Mouse (Mus musculus) embryonic facial prominence, embryonic 12.5 days (tissue): ENCODE data around the gene Cyba. TPM values are rescaled to one million over a fixed set of nuclear protein-coding genes. Genes with fewer than 3 reads are reported as not detected.

Experiments
- ATAC-seq: fragments of 200-750 bp; cut with Nextera tagmentation; 2 replicates; pipeline ENCODE4 v1.8.0; 2017; ENCODE audit not compliant: insufficient number of reproducible peaks, insufficient read depth, low FRiP score, low TSS enrichment
- H3K27ac ChIP-seq: fragments of 300-500 bp; sonication (generic); 2 replicates; pipeline ENCODE4 v1.5.1; 2016; ENCODE audit warnings: mild to moderate bottlenecking
- H3K27me3 ChIP-seq: fragments of 300-500 bp; sonication (generic); 2 replicates; pipeline ENCODE4 v1.6.1; 2016; ENCODE audit warnings: mild to moderate bottlenecking, moderate library complexity
- H3K36me3 ChIP-seq: fragments of 300-500 bp; sonication (generic); 2 replicates; pipeline ENCODE4 v1.6.1; 2016; ENCODE audit warnings: mild to moderate bottlenecking
- H3K4me1 ChIP-seq: fragments of 300-500 bp; sonication (generic); 2 replicates; pipeline ENCODE4 v1.6.1; 2016
- H3K4me2 ChIP-seq: fragments of 300-500 bp; sonication (generic); replicated peaks from 2 replicates; pipeline ENCODE4 v1.6.1; 2016; ENCODE audit warnings: mild to moderate bottlenecking, moderate library complexity
- H3K4me3 ChIP-seq: fragments of 300-500 bp; sonication (generic); 2 replicates; pipeline ENCODE4 v1.5.1; 2016; ENCODE audit warnings: mild to moderate bottlenecking
- H3K9ac ChIP-seq: fragments of 300-500 bp; sonication (generic); 2 replicates; pipeline ENCODE4 v1.6.1; 2016; ENCODE audit warnings: mild to moderate bottlenecking, moderate library complexity
- H3K9me3 ChIP-seq: fragments of 300-500 bp; sonication (generic); 2 replicates; pipeline ENCODE4 v1.6.1; 2016; ENCODE audit warnings: mild to moderate bottlenecking, moderate library complexity
- WGBS: fragments of 180-500 bp; shearing (Covaris S2); methylation state at CpG from one replicate; pipeline ENCODE4 v1.1.7; 2016; 5-methylcytosine and 5-hydroxymethylcytosine counted together
- polyA plus RNA-seq: library from polyadenylated mRNA; unstranded; fragments of >200 nt; fragmentation: Nextera tagmentation; extraction: Ambion mirVana; gene quantifications from 2 replicates; pipeline ENCODE4 v1.2.1, GENCODE M21; 2016

Gene Cyba
- polyA plus RNA-seq, 1 experiment from 2014 or later = 88.3 TPM

- no peak overlapping the region for H3K9ac ChIP-seq
- H3K36me3 ChIP-seq = peaks cover 37% of the 10 kb centered on the region
- 45% methylated on average over 12 of the region's 12 CpGs for WGBS
- no peak overlapping the region for H3K4me2 ChIP-seq
- no peak overlapping the region for H3K4me3 ChIP-seq
- no peak for ATAC-seq
- H3K27me3 ChIP-seq = peaks cover 47% of the 10 kb centered on the region
- H3K27ac ChIP-seq = no peak overlapping the region
- H3K9me3 ChIP-seq = no peaks in the 10 kb centered on the region
- H3K4me1 ChIP-seq = peaks cover 12% of the 10 kb centered on the region
Observed at GRCm38 (mm10) chr8:122463651-122464640, 31.2 kb upstream of the Cyba start.

- Histone ChIP-seq H3K27me3 (peaks cover 57% of the 10 kb centered on the region), H3K27ac (no peak overlapping the region), H3K4me3 (no peak overlapping the region), H3K4me2 (no peak overlapping the region), H3K4me1 (peaks cover 12% of the 10 kb centered on the region), H3K9ac (no peak overlapping the region), H3K36me3 (peaks cover 25% of the 10 kb centered on the region), H3K9me3 (no peaks in the 10 kb centered on the region)
- ATAC-seq = no peak
- 66% methylated on average over 8 of the region's 8 CpGs for WGBS
Observed at GRCm38 (mm10) chr8:122462510-122462909, 29.8 kb upstream of the Cyba start.

GRCm38 (mm10) chr8:122461473-122462148, 28.9 kb upstream of the Cyba start:
- H3K4me2 ChIP-seq = no peak overlapping the region
- H3K4me1 ChIP-seq = peaks cover 12% of the 10 kb centered on the region
- H3K27ac ChIP-seq = no peak overlapping the region
- H3K9me3 ChIP-seq = no peaks in the 10 kb centered on the region
- no peak for ATAC-seq
- peaks cover 16% of the 10 kb centered on the region for H3K36me3 ChIP-seq
- no peak overlapping the region for H3K9ac ChIP-seq
- H3K4me3 ChIP-seq = no peak overlapping the region
- 54% methylated on average over 11 of the region's 11 CpGs for WGBS
- peaks cover 63% of the 10 kb centered on the region for H3K27me3 ChIP-seq

- Histone ChIP-seq H3K27me3 (peaks cover 69% of the 10 kb centered on the region), H3K27ac (0 out of 2 replicates have a peak within 1 kb of the TSS, but pooled peaks have one; percentile 36), H3K4me1 (peaks cover 12% of the 10 kb centered on the region), H3K9ac (peak within 1 kb of the TSS; percentile 5; the same call in 1 of the 2 replicates), H3K36me3 (peaks cover 9% of the 10 kb centered on the region; the same call in 1 of the 2 replicates), H3K9me3 (no peaks in the 10 kb centered on the region), H3K4me3 (peak within 1 kb of the TSS; percentile 29), H3K4me2 (peak within 1 kb of the TSS; percentile 57)
- 3% methylated on average over 56 of the region's 56 CpGs for WGBS
- peak; percentile 68 for ATAC-seq
Observed at GRCm38 (mm10) chr8:122460524-122461472, 28.1 kb upstream of the Cyba start, which contains the start of gene Snai3. Gene Snai3, minus strand, starts transcription at chr8:122460733.

GRCm38 (mm10) chr8:122459990-122460389, 27.3 kb upstream of the Cyba start:
- no peak for ATAC-seq
- Histone ChIP-seq H3K9me3 (no peaks in the 10 kb centered on the region), H3K4me2 (peak overlapping the region; percentile 57), H3K9ac (no peak overlapping the region), H3K4me3 (peak overlapping the region; percentile 29), H3K27me3 (peaks cover 71% of the 10 kb centered on the region), H3K27ac (0 out of 2 replicates have a peak overlapping the region, but pooled peaks have one; percentile 36), H3K4me1 (peaks cover 12% of the 10 kb centered on the region), H3K36me3 (peaks cover 2% of the 10 kb centered on the region; the same call in 1 of the 2 replicates)
- 27% methylated on average over 7 of the region's 7 CpGs for WGBS

- H3K27ac ChIP-seq = no peak overlapping the region
- H3K9me3 ChIP-seq = no peaks in the 10 kb centered on the region
- H3K4me3 ChIP-seq = no peak overlapping the region
- peaks cover 71% of the 10 kb centered on the region for H3K27me3 ChIP-seq
- no peak for ATAC-seq
- WGBS = 54% methylated on average over 6 of the region's 6 CpGs
- H3K36me3 ChIP-seq = no peaks in the 10 kb centered on the region
- H3K4me1 ChIP-seq = peaks cover 12% of the 10 kb centered on the region
- no peak overlapping the region for H3K9ac ChIP-seq
- H3K4me2 ChIP-seq = no peak overlapping the region
Observed at GRCm38 (mm10) chr8:122459218-122459900, 26.6 kb upstream of the Cyba start.

- H3K27ac ChIP-seq = no peak overlapping the region
- 69% methylated on average over 11 of the region's 11 CpGs for WGBS
- H3K9ac ChIP-seq = no peak overlapping the region
Observed at GRCm38 (mm10) chr8:122457171-122457570, 24.4 kb upstream of the Cyba start.

GRCm38 (mm10) chr8:122454409-122454808, 21.7 kb upstream of the Cyba start:
- WGBS = 88% methylated on average over 6 of the region's 6 CpGs
- H3K36me3 ChIP-seq = no peaks in the 10 kb centered on the region

More at GRCm38 (mm10) chr8:122457171-122457570, 24.4 kb upstream of the Cyba start:
- peaks cover 12% of the 10 kb centered on the region for H3K4me1 ChIP-seq
- H3K4me2 ChIP-seq = no peak overlapping the region
- H3K9me3 ChIP-seq = no peaks in the 10 kb centered on the region
- H3K4me3 ChIP-seq = no peak overlapping the region
- no peak for ATAC-seq
- H3K36me3 ChIP-seq = no peaks in the 10 kb centered on the region
- peaks cover 57% of the 10 kb centered on the region for H3K27me3 ChIP-seq

GRCm38 (mm10) chr8:122452154-122452553, 19.4 kb upstream of the Cyba start:
- H3K27me3 ChIP-seq = peaks cover 14% of the 10 kb centered on the region; the same call in 1 of the 2 replicates
- no peak for ATAC-seq

More at GRCm38 (mm10) chr8:122454409-122454808, 21.7 kb upstream of the Cyba start:
- H3K9me3 ChIP-seq = no peaks in the 10 kb centered on the region
- H3K4me3 ChIP-seq = no peak overlapping the region
- ATAC-seq = no peak
- peaks cover 29% of the 10 kb centered on the region for H3K27me3 ChIP-seq
- H3K4me1 ChIP-seq = no peaks in the 10 kb centered on the region
- no peak overlapping the region for H3K27ac ChIP-seq
- H3K4me2 ChIP-seq = no peak overlapping the region
- no peak overlapping the region for H3K9ac ChIP-seq

GRCm38 (mm10) chr8:122451161-122451703, 18.5 kb upstream of the Cyba start:
- peaks cover 8% of the 10 kb centered on the region; the same call in 1 of the 2 replicates for H3K27me3 ChIP-seq
- H3K27ac ChIP-seq = no peak overlapping the region
- H3K9me3 ChIP-seq = no peaks in the 10 kb centered on the region
- ATAC-seq = no peak
- H3K4me2 ChIP-seq = no peak overlapping the region
- H3K9ac ChIP-seq = no peak overlapping the region
- WGBS = 77% methylated on average over 7 of the region's 7 CpGs
- H3K36me3 ChIP-seq = no peaks in the 10 kb centered on the region
- no peaks in the 10 kb centered on the region for H3K4me1 ChIP-seq
- no peak overlapping the region for H3K4me3 ChIP-seq

More at GRCm38 (mm10) chr8:122452154-122452553, 19.4 kb upstream of the Cyba start:
- no peak overlapping the region for H3K27ac ChIP-seq
- no peaks in the 10 kb centered on the region for H3K36me3 ChIP-seq
- H3K4me1 ChIP-seq = no peaks in the 10 kb centered on the region
- no peak overlapping the region for H3K9ac ChIP-seq
- H3K4me3 ChIP-seq = no peak overlapping the region
- WGBS = 85% methylated on average over 10 of the region's 10 CpGs
- no peaks in the 10 kb centered on the region for H3K9me3 ChIP-seq
- no peak overlapping the region for H3K4me2 ChIP-seq
